Mouse (Mus musculus): ENCODE results near the gene Dscaml1.

GRCm38 (mm10) chr9:45792235-45792634, 365.8 kb downstream of the Dscaml1 start:
- TF ChIP-seq CTCF (IDR thresholded peaks at IDR 0.05; ENCODE audit: extremely low read depth, insufficient read depth, insufficient read length, insufficient replicate concordance) (no peak), POLR2A (IDR thresholded peaks at IDR 0.05; ENCODE audit: low read depth, low read length) (no peak)
